Mouse (Mus musculus): ENCODE measurements at regions not wholly inside any gene's neighbourhood (a gene's known extent, or its start where the extent isn't known, plus 50 kb on each side); places are given as distances from the start of the nearest gene placed in this dataset.

DNA sequence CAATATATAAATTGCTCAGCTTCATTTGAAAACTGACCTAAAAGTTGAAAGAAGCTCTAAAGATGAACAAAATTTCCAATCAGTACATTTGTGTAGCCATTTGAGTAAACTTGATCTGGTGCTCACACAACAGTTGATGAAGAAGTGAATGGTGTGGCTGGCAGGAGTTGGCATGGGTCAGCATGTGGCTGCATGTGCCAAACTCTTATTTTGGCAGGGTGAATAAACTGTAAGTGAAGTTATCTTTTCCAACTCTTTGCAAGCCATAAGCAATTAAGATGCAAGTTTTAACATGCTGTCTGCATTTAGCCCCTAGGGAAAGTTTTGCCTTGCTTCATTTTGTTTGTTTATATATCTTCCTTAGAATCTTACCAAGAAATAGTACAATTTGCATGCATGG is 291.0 kb upstream of the Thbs1 start:
- no peak for DNase-seq (ENCODE audit: low read depth)

DNA sequence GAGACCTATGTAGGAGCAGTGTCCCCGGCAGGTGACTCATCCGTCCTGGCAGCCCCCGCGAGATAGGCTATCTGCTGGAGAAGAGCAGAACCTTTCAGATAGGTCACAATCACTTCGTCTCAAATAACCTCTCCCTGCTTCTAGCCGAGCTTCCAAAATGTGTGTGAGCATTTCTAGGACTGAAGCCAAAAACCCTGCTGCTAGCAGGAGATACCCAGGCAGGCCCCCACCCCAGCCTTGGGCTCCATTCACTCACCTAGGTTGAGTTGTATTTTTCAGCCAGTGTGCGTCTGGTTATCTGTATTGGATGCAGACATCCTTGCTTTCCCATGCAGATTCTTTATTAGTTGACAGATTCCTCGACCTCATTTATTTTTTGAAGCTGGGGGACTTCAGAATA is 286.6 kb upstream of the Thbs1 start:
- DNase-seq (ENCODE audit: low read depth) = no peak

DNA sequence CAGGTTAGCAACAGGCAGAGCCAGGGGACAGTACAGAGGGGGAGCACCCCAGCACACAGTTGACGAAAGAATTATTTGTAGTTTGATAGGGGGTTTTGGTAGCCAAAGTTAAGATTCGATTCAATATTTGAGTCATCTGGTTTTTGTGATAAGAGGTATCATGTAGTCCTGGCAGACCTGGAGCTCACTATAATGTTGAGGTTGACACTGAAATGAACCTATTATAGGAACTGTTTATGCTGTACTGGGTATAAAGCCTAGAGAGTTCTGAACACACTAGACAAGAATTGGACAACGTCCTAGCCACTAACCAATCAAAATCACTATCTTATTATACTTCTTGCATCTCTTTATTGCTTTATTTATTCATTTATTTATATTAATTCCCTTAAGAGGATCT is 284.4 kb upstream of the Thbs1 start:
- no peak for DNase-seq (ENCODE audit: low read depth)

GRCm38 (mm10) chr2:117838387-117838786 is 273.3 kb upstream of the Thbs1 start:
- DNase-seq (ENCODE audit: low read depth) = no peak

DNA sequence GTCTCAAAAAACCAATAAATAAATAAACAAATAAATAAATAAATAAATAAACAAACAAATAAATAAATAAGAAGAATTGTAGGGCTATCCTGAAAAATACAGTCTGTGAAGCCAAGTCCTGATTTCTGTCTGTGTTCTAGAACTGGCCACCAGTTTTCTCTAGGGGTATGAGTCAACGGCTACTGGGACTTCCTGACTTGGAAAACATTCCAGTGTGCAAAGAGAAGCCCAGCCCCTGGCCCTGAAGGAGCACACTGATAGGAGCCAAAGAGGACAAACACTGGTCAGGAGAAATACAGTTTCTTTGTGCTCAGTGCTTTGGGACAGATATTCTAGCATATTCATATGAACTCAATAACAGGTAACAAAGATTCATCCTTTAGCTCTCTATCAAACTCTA is 271.3 kb upstream of the Thbs1 start:
- DNase-seq (ENCODE audit: low read depth) = no peak

- no peak for DNase-seq (ENCODE audit: low read depth)
Observed at GRCm38 (mm10) chr2:117842309-117842986, 269.2 kb upstream of the Thbs1 start.

- no peak for DNase-seq (ENCODE audit: low read depth)
Observed at GRCm38 (mm10) chr2:117852442-117852841, 259.2 kb upstream of the Thbs1 start.

GRCm38 (mm10) chr2:117862301-117862700 is 249.4 kb upstream of the Thbs1 start:
- no peak for DNase-seq (ENCODE audit: low read depth)

- DNase-seq (ENCODE audit: low read depth) = no peak
Observed at GRCm38 (mm10) chr2:117865119-117865518, 246.6 kb upstream of the Thbs1 start.

- no peak for DNase-seq (ENCODE audit: low read depth)
Observed at GRCm38 (mm10) chr2:117866946-117867345, 244.7 kb upstream of the Thbs1 start.

DNA sequence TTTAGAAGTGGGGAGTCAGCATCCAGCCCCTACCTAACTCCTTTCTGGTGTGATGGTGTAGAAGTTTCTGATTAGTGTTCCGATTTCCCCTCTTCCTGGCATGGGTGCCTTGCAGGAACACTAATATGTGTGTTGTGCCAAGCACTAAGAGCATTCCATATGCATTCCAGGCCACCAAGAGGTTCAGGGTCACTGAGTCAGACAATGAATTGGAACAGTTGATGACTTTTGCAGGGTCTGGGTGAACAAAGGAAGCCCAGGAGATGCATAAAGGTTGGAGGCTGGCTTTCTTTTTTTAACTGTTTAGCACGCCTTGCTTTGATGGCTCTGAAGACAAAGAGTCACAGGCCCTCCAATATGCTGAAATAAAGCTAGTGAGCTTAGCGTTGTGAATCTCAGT is 244.3 kb upstream of the Thbs1 start:
- no peak for DNase-seq (ENCODE audit: low read depth)

DNA sequence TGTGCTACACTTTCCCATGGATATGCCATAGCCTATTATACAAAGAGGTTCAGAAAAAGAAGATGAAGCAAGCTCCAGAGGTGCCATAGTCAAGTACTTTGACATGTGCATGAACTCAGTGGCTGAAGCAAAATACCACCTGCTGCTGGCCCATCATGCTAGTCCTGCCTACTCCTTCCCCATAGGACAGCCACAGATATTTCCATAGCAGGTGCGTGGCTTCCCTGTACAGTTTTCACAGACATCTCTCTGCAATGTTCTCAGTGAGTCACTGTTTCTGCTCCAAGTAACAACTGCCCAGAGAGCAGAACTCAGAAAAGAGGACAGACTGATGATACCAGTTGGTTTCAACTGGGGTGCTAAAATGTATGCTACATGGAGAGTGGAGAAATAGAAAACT is 242.8 kb upstream of the Thbs1 start:
- DNase-seq (ENCODE audit: low read depth) = no peak

GRCm38 (mm10) chr2:117871507-117872282 is 240.0 kb upstream of the Thbs1 start:
- DNase-seq (ENCODE audit: low read depth) = no peak

GRCm38 (mm10) chr2:117877816-117878215 is 233.9 kb upstream of the Thbs1 start:
- no peak for DNase-seq (ENCODE audit: low read depth)

DNA sequence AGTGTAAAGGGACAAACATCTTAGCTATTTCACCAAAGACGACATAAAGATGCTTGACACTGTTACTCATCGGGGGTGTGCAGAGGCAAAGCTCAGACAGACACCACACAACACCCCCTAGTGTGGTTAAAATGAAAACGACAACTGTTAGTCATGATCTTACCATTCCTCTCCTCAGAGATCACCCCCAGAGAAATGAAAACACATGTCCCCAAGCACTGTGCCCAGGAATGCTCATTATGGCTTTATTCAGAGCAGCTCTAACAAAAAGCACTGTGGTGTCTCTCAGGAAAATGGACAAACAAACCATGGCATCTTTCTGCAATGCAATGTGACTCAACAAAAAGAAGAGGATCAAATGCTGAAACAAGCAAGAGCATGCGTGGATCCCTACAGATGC is 229.5 kb upstream of the Thbs1 start:
- no peak for DNase-seq (ENCODE audit: low read depth)

- DNase-seq (ENCODE audit: low read depth) = no peak
Observed at GRCm38 (mm10) chr2:117882890-117883289, 228.8 kb upstream of the Thbs1 start.

GRCm38 (mm10) chr2:117886516-117886915 is 225.2 kb upstream of the Thbs1 start:
- DNase-seq (ENCODE audit: low read depth) = no peak

DNA sequence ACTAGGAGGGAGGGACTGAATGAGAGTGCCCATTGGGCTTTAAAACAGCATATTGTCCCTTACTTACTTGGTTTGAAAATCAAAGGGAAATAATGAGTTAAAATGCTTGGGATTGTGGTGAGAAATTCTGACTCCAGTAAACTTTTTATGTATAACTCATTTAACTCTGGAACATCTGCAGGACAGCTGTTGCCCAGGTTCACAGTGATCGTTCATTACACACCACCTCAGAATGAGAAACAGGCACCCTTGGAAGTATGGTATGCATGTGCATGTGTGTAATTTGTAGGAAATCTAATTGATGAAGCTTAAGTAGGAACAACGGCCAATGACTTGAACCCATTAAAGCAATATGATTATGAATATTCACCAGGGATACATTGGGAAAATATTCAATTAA is 210.4 kb upstream of the Thbs1 start:
- DNase-seq (ENCODE audit: low read depth) = no peak

- no peak for DNase-seq (ENCODE audit: low read depth)
Observed at GRCm38 (mm10) chr2:117902837-117903236, 208.8 kb upstream of the Thbs1 start.

DNA sequence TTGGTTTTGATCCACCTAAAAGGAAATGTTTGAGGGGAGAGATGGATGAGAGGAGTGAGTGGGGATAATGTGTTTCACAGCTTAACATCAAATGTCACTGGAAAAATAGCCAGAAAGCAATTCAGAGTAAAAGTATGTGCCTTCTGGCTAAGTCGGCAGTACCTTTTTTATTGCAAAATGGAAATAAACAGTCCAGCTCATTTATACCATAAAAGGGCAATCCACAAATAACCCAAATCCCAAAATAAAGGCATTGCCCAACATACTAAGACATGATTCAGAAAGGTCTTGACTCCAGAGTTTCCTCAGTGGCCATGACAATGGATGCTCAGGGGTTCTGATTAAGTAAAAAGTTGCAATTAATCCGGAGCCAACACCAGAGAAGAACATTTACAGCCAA is 208.0 kb upstream of the Thbs1 start:
- DNase-seq (ENCODE audit: low read depth) = no peak

GRCm38 (mm10) chr2:117906509-117906908 is 205.2 kb upstream of the Thbs1 start:
- DNase-seq (ENCODE audit: low read depth) = no peak

GRCm38 (mm10) chr2:117910781-117911180 is 200.9 kb upstream of the Thbs1 start:
- no peak for DNase-seq (ENCODE audit: low read depth)

DNA sequence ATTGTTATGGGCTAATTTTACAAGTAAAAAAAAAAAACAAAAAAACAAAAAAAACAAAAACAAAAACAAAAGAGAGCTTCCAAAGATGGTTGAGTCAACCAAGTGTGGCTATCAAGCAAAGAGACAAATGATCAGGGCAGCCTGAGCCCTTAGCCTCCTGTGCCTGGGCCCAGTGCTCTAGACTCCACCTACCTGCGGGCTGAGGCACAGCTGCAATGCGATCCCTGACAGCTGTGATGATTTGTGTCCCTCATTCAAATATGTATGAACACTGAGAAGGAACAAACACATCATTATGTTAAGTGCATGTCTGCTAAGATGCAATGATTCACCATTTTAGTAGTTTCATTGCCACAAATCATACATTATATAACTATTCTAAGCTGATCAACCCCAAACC is 199.0 kb upstream of the Thbs1 start:
- no peak for DNase-seq (ENCODE audit: low read depth)

DNA sequence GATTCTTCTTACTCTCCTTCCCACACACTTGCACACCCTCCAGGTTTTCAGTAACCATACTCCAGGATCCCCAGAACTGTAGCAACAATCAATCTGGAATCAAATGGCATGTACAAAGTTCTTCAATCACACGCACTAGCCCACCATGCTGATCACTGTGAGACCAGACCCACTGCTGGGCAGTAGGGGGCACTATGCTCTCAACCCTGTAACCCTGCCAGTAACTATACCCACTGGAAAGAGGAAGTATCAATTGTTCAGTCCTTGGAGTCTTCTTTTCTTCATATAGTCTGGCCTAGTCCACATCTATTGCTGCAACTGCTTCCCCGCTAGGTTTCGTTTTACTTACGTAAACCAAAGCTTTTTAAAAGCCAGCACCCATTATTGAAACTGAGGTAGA is 197.8 kb upstream of the Thbs1 start:
- no peak for DNase-seq (ENCODE audit: low read depth)

All from induced T-regulatory cell, adult 2 months (primary cell).